In genomic region chr5:121111106-121111915, GRCm38 (mm10) we compare ENCODE assay signal across 12 mouse cellular contexts.
DNase-seq lines count a peak whose midpoint lies in the region; ATAC-seq lines count a peak whose summit lies in the region.
"Had no signal": no experiment of that assay in that cellular context is flagged by ENCODE, and none has a peak within 500 bp of the region (broad histone marks: within the 10 kb centered on the region; RNA-seq: fewer than 3 reads in every experiment).

No protein-coding gene starts in this region.

- no peaks in the 10 kb centered on the region for H3K36me3 ChIP-seq in forebrain, embryonic 15.5 days
- H3K36me3 ChIP-seq in forebrain, embryonic 13.5 days (ENCODE audit: poor library complexity, severe bottlenecking), result no peaks in the 10 kb centered on the region
- H3K36me3 ChIP-seq in hindbrain, embryonic 13.5 days, result no peaks in the 10 kb centered on the region
- H3K36me3 ChIP-seq: hindbrain, embryonic 10.5 days had no signal

- DNase-seq in thymus, postnatal 25 days, result peak; percentile 21
- DNase-seq in thymus, adult 18-20 months, result no peak
- peak; percentile 68 for DNase-seq in left cerebral cortex, postnatal 14 days (ENCODE audit: low spot score in 2 of 2)
- no peak for DNase-seq in cerebellum, adult 9-11 months
- DNase-seq in kidney, adult 9 months, result no peak
- DNase-seq: gastrocnemius, postnatal 36 days; kidney, postnatal 4 days; lung, adult 18-20 months had no signal

- peaks cover 43% of the 10 kb centered on the region for H3K4me1 ChIP-seq in forebrain, embryonic 15.5 days
- H3K4me1 ChIP-seq in forebrain, embryonic 13.5 days, result peaks cover 21% of the 10 kb centered on the region
- H3K4me1 ChIP-seq in hindbrain, embryonic 13.5 days (replicated peaks), result peaks cover 31% of the 10 kb centered on the region

- H3K4me2 ChIP-seq in forebrain, embryonic 15.5 days (replicated peaks), result no peak overlapping the region
- H3K4me2 ChIP-seq in forebrain, embryonic 13.5 days, result no peak overlapping the region
- no peak overlapping the region for H3K4me2 ChIP-seq in hindbrain, embryonic 13.5 days

- H3K4me3 ChIP-seq in forebrain, embryonic 15.5 days, result no peak overlapping the region
- H3K4me3 ChIP-seq in forebrain, embryonic 13.5 days, result no peak overlapping the region
- no peak overlapping the region for H3K4me3 ChIP-seq in hindbrain, embryonic 13.5 days
- H3K4me3 ChIP-seq: hindbrain, embryonic 10.5 days had no signal

- ATAC-seq in forebrain, embryonic 15.5 days (replicated peaks), result no peak
- ATAC-seq in forebrain, embryonic 13.5 days, result no peak
- no peak for ATAC-seq in hindbrain, embryonic 13.5 days (ENCODE audit: low FRiP score)

- no peaks in the 10 kb centered on the region for H3K27me3 ChIP-seq in forebrain, embryonic 15.5 days
- no peaks in the 10 kb centered on the region for H3K27me3 ChIP-seq in forebrain, embryonic 13.5 days
- no peaks in the 10 kb centered on the region for H3K27me3 ChIP-seq in hindbrain, embryonic 13.5 days

- no peaks in the 10 kb centered on the region for H3K9me3 ChIP-seq in forebrain, embryonic 15.5 days
- H3K9me3 ChIP-seq in forebrain, embryonic 13.5 days (replicated peaks), result no peaks in the 10 kb centered on the region
- no peaks in the 10 kb centered on the region for H3K9me3 ChIP-seq in hindbrain, embryonic 13.5 days
- H3K9me3 ChIP-seq: hindbrain, embryonic 10.5 days had no signal

- 82% methylated on average over 18 of the region's 18 CpGs for WGBS in forebrain, embryonic 15.5 days
- WGBS in forebrain, embryonic 13.5 days, result 88% methylated on average over 18 of the region's 18 CpGs
- 91% methylated on average over 18 of the region's 18 CpGs for WGBS in hindbrain, embryonic 13.5 days

- peak overlapping the region; percentile 64 for H3K27ac ChIP-seq in forebrain, embryonic 15.5 days (replicated peaks)
- no peak overlapping the region for H3K27ac ChIP-seq in forebrain, embryonic 13.5 days
- H3K27ac ChIP-seq in hindbrain, embryonic 13.5 days, result no peak overlapping the region
- H3K27ac ChIP-seq: hindbrain, embryonic 10.5 days had no signal

- no peak overlapping the region for H3K9ac ChIP-seq in forebrain, embryonic 15.5 days (replicated peaks)
- H3K9ac ChIP-seq in forebrain, embryonic 13.5 days, result no peak overlapping the region
- H3K9ac ChIP-seq in hindbrain, embryonic 13.5 days, result no peak overlapping the region

- intact Hi-C loops in left cerebral cortex, postnatal 14 days (cut with DNase I), result no loop called here

Comparison
In these comparisons a context has a peak if more than half of its experiments do, and no peak if none do; other contexts are left out.
1. DNase-seq: peak in thymus, postnatal 25 days (single experiment) and left cerebral cortex, postnatal 14 days (2 of 2); none in thymus, adult 18-20 months (0 of 2), cerebellum, adult 9-11 months (single experiment) and kidney, adult 9 months (single experiment).